Mouse (Mus musculus) spleen, adult 18-20 months (tissue): ENCODE measurements around the gene Pacsin3.

ENCODE experiments used
- DNase-seq, 2 experiments: peaks; one replicate each; pipeline ENCODE4 v3.0.0; 2022; ENCODE audit warnings: mixed read lengths in 2 of 2

Gene Pacsin3

DNA sequence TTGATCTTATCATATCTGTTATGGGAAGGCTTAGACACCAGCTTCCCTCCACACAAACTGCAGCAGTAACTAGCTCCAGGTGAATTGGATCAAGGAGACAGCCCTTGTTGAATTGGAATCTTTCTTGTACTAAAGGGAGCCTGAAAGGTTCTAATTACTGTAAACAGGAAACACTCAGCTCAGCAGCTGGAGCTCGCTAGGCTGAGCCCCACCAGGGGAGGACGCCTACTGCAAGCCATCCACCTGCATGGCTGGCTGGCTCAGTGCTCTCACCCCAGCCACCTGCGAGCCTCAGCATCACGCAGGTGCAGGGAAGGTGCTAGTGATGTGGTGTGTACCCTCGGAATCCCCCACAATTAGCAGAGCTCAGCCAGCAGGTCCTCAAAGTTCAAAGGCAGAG is 52.9 kb downstream of the Pacsin3 start:
- DNase-seq: no peak

DNA sequence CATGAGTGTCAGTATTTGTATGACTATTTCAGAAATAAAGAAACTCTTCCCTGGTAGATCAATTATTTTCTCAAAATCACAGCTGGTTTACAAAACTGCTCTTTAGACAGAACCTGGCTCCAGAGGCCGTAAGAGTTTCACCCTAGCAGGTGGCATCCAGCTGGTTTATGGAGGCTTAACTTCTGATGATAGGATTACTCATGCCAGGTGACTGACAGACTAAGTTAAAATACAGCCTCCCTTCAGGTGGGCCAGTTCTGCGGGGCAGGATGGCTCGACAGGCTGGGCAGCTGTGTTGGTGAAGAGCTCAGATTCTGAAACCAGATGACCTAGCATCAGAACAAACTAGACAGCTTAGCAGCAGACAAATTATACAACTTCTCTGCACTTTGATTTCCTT is 53.8 kb downstream of the Pacsin3 start:
- DNase-seq: no peak

DNA sequence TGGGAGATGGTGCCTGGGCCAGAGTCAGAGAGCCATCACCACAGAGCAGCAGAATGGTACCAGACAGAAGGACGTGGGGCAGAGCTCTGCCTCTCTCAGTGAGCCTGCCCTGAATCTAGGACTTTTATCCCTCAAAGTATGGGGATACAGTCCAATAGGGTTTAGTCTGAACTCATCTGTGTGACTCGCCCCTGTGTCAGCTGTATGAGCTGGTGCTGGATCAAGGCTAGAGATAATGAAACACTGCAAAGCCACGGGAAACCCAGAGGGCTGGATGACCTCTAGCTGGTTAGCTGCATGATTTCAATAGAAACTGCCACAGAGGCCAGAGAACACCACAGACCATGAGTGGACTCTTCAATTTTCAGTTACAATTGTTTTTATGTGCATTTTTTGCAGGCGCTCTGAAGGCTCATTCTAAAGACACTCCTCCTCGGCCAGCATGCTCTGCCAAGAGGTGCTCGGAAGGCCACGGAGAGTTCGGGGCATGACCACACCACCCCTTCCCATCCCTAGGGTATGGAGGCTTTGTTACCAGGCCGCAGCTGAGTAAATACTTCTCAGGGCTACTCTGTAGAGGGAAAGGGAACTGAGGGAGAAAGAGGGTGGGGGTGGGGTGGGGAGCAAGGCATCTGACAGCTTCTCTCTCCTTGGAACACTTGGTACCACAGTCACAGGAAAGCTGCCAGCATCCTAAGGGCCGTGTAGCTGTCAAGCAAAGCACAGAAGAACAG is 57.0 kb downstream of the Pacsin3 start:
- no peak for DNase-seq

DNA sequence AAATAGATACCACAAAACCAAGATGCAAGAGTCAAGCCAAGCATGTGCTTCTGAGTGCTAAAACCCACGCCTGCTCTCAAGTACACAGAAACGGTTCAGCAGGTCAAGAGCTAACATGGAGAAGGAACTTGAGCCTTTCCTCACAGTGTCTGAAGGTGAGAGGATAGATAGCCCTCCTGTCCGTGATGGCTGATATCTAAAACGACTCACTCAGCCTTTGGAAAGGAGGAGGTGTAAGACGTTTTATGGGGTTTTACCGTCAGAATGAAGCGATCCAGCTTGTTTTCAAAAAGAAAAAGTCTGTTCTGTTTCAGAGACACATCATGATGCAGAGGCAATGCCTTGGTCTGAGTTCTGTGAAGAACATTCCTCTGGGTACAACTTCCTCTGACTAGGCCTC is 58.4 kb downstream of the Pacsin3 start:
- DNase-seq: no peak
